Mouse (Mus musculus): Measurements from ENCODE around the gene Atp4a.
"Not testable (repeated sequence)": the region's sequence is repeated elsewhere in the genome, so short reads cannot be mapped to it uniquely, and the experiment has no call there.

Atp4a gene

GRCm38 (mm10) chr7:30729396-30730063, 17.5 kb downstream of the Atp4a start, which contains the start of gene Tmem147:
Gene Tmem147, minus strand, starts transcription at chr7:30729540.
- peak; percentile 94 for DNase-seq (ENCODE audit: low read depth, low spot score)

- not testable (repeated sequence) for DNase-seq (ENCODE audit: low read depth, low spot score)
These were observed 18.2 kb downstream of the Atp4a start for GRCm38 (mm10) chr7:30730064-30730722.

- DNase-seq (ENCODE audit: low read depth, low spot score), result no peak
These were observed 24.2 kb downstream of the Atp4a start for GRCm38 (mm10) chr7:30736211-30736610.

- DNase-seq (ENCODE audit: low read depth, low spot score), result not testable (repeated sequence)
These were observed 30.6 kb downstream of the Atp4a start for GRCm38 (mm10) chr7:30742570-30742969.

GRCm38 (mm10) chr7:30743617-30744016, 31.6 kb downstream of the Atp4a start, which contains the start of gene Gapdhs:
Gene Gapdhs, minus strand, starts transcription at chr7:30743681.
- DNase-seq (ENCODE audit: low read depth, low spot score), result not testable (repeated sequence)

GRCm38 (mm10) chr7:30744022-30744598, 32.1 kb downstream of the Atp4a start:
- no peak for DNase-seq (ENCODE audit: low read depth, low spot score)

- DNase-seq (ENCODE audit: low read depth, low spot score), result no peak
These were observed 35.7 kb downstream of the Atp4a start for GRCm38 (mm10) chr7:30747525-30748204.

GRCm38 (mm10) chr7:30749824-30750606, 38.0 kb downstream of the Atp4a start:
- DNase-seq (ENCODE audit: low read depth, low spot score), result no peak

GRCm38 (mm10) chr7:30751086-30751669, 39.2 kb downstream of the Atp4a start, which contains the start of gene Sbsn:
Gene Sbsn, plus strand, starts transcription at chr7:30751471.
- DNase-seq (ENCODE audit: low read depth, low spot score), result no peak

- no peak for DNase-seq (ENCODE audit: low read depth, low spot score)
These were observed 45.0 kb downstream of the Atp4a start for GRCm38 (mm10) chr7:30757001-30757400.

- DNase-seq (ENCODE audit: low read depth, low spot score), result no peak
These were observed 46.8 kb downstream of the Atp4a start for GRCm38 (mm10) chr7:30758853-30759252.

- DNase-seq (ENCODE audit: low read depth, low spot score), result no peak
These were observed 49.9 kb downstream of the Atp4a start for GRCm38 (mm10) chr7:30761769-30762352.

- DNase-seq (ENCODE audit: low read depth, low spot score), result no peak
These were observed 51.4 kb downstream of the Atp4a start, which contains the start of gene Dmkn for GRCm38 (mm10) chr7:30763456-30763855. Gene Dmkn, plus strand, starts transcription at chr7:30763756.

GRCm38 (mm10) chr7:30765173-30765572, 53.2 kb downstream of the Atp4a start:
- DNase-seq (ENCODE audit: low read depth, low spot score), result no peak

- DNase-seq (ENCODE audit: low read depth, low spot score), result no peak
These were observed 54.4 kb downstream of the Atp4a start for GRCm38 (mm10) chr7:30766408-30766807.

GRCm38 (mm10) chr7:30769236-30769635, 57.2 kb downstream of the Atp4a start:
- DNase-seq (ENCODE audit: low read depth, low spot score), result no peak

Measured in skeletal muscle tissue, adult 2 months (tissue).